Mouse (Mus musculus) intestine, embryonic 16.5 days (tissue): ENCODE data around the gene Egfl8. TPM values are rescaled to one million over a fixed set of nuclear protein-coding genes. Genes with fewer than 3 reads are reported as not detected.

Experiments used
- ATAC-seq: fragments of 200-750 bp; cut with Nextera tagmentation; 2 replicates; pipeline ENCODE4 v1.8.0; 2017; ENCODE audit warnings: moderate TSS enrichment, moderate library complexity
- H3K27ac ChIP-seq: fragments of 300-500 bp; sonication (generic); 2 replicates; pipeline ENCODE4 v1.5.1; 2014; ENCODE audit warnings: mild to moderate bottlenecking, low read length
- H3K27me3 ChIP-seq: fragments of 300-500 bp; sonication (generic); replicated peaks from 2 replicates; pipeline ENCODE4 v1.6.1; 2014; ENCODE audit warnings: low read length, control low read depth, mixed read lengths; ENCODE audit not compliant: control insufficient read depth, insufficient read depth
- H3K36me3 ChIP-seq: fragments of 300-500 bp; sonication (generic); 2 replicates; pipeline ENCODE4 v1.6.1; 2014; ENCODE audit warnings: low read length, control low read depth; ENCODE audit not compliant: control insufficient read depth, insufficient read depth
- H3K4me1 ChIP-seq: fragments of 300-500 bp; sonication (generic); 2 replicates; pipeline ENCODE4 v1.6.1; 2014; ENCODE audit warnings: low read length, control low read depth, mixed read lengths; ENCODE audit not compliant: control insufficient read depth, insufficient read depth
- H3K4me2 ChIP-seq: fragments of 300-500 bp; sonication (generic); 2 replicates; pipeline ENCODE4 v1.6.1; 2014; ENCODE audit warnings: low read depth, low read length, control low read depth
- H3K4me3 ChIP-seq: fragments of 300-500 bp; sonication (generic); 2 replicates; pipeline ENCODE4 v1.5.1; 2014; ENCODE audit warnings: mild to moderate bottlenecking, low read length
- H3K9ac ChIP-seq: fragments of 300-500 bp; sonication (generic); 2 replicates; pipeline ENCODE4 v1.6.1; 2014; ENCODE audit warnings: low read depth, low read length
- H3K9me3 ChIP-seq: fragments of 300-500 bp; sonication (generic); 2 replicates; pipeline ENCODE4 v1.6.1; 2016; ENCODE audit warnings: low read length, control low read depth; ENCODE audit not compliant: control insufficient read depth
- WGBS: fragments of 180-500 bp; shearing (Covaris S2); extraction: QIAGEN DNeasy Blood & Tissue Kit; methylation state at CpG from one replicate; pipeline ENCODE4 v1.1.7; 2014; 5-methylcytosine and 5-hydroxymethylcytosine counted together
- polyA plus RNA-seq: library from polyadenylated mRNA; unstranded; fragments of >200 nt; fragmentation: Nextera tagmentation; extraction: Ambion mirVana; gene quantifications from 2 replicates; pipeline ENCODE4 v1.2.1, GENCODE M21; 2015

Egfl8 gene
- polyA plus RNA-seq, result 4.0 and 4.6 TPM in 2 replicates

GRCm38 (mm10) chr17:34615871-34616270 lies at the start of gene Egfl8:
Gene Egfl8 (minus strand): TSS chr17:34615971.
- ATAC-seq, result no peak
- Histone ChIP-seq H3K4me2 (no peak within 1 kb of the TSS), H3K4me1 (no peaks in the 10 kb centered on the region), H3K27ac (no peak within 1 kb of the TSS; the same call in 1 of the 2 replicates), H3K27me3 (no peaks in the 10 kb centered on the region), H3K4me3 (no peak within 1 kb of the TSS), H3K36me3 (peaks cover 9% of the 10 kb centered on the region; the same call in 1 of the 2 replicates), H3K9ac (no peak within 1 kb of the TSS), H3K9me3 (no peaks in the 10 kb centered on the region)
- WGBS, result 68% methylated on average over 6 of the region's 6 CpGs

GRCm38 (mm10) chr17:34664472-34664871 lies 48.7 kb upstream of the Egfl8 start:
- Histone ChIP-seq H3K36me3 (no peaks in the 10 kb centered on the region), H3K4me2 (no peak overlapping the region), H3K27me3 (peaks cover 4% of the 10 kb centered on the region), H3K9ac (no peak overlapping the region), H3K4me3 (no peak overlapping the region), H3K27ac (no peak overlapping the region), H3K4me1 (peaks cover 14% of the 10 kb centered on the region), H3K9me3 (no peaks in the 10 kb centered on the region)
- ATAC-seq, result no peak
- WGBS, result 68% methylated on average over 7 of the region's 7 CpGs

GRCm38 (mm10) chr17:34663558-34663957 lies 47.8 kb upstream of the Egfl8 start:
- WGBS, result 48% methylated on average over 1 of the region's 1 CpGs
- no peaks in the 10 kb centered on the region for H3K36me3 ChIP-seq
- H3K27ac ChIP-seq, result no peak overlapping the region
- peaks cover 14% of the 10 kb centered on the region for H3K4me1 ChIP-seq
- peaks cover 12% of the 10 kb centered on the region for H3K27me3 ChIP-seq
- no peaks in the 10 kb centered on the region for H3K9me3 ChIP-seq
- ATAC-seq, result no peak
- no peak overlapping the region for H3K9ac ChIP-seq
- no peak overlapping the region for H3K4me3 ChIP-seq
- no peak overlapping the region for H3K4me2 ChIP-seq

GRCm38 (mm10) chr17:34662978-34663377 lies 47.2 kb upstream of the Egfl8 start:
- Histone ChIP-seq H3K9ac (no peak overlapping the region), H3K36me3 (no peaks in the 10 kb centered on the region), H3K4me2 (no peak overlapping the region), H3K9me3 (no peaks in the 10 kb centered on the region), H3K27ac (no peak overlapping the region), H3K4me3 (no peak overlapping the region), H3K4me1 (peaks cover 14% of the 10 kb centered on the region), H3K27me3 (peaks cover 12% of the 10 kb centered on the region)
- 85% methylated on average over 8 of the region's 8 CpGs for WGBS
- ATAC-seq, result no peak

- no peak overlapping the region for H3K9ac ChIP-seq
- H3K9me3 ChIP-seq, result no peaks in the 10 kb centered on the region
- H3K4me1 ChIP-seq, result peaks cover 14% of the 10 kb centered on the region
- no peak for ATAC-seq
- H3K4me2 ChIP-seq, result no peak overlapping the region
- WGBS, result 86% methylated on average over 1 of the region's 1 CpGs
- H3K36me3 ChIP-seq, result no peaks in the 10 kb centered on the region
- no peak overlapping the region for H3K4me3 ChIP-seq
- H3K27me3 ChIP-seq, result peaks cover 12% of the 10 kb centered on the region
- H3K27ac ChIP-seq, result no peak overlapping the region
These were observed 46.7 kb upstream of the Egfl8 start for GRCm38 (mm10) chr17:34662468-34662867.

GRCm38 (mm10) chr17:34661121-34661591 lies 45.4 kb upstream of the Egfl8 start:
- Histone ChIP-seq H3K4me1 (peaks cover 22% of the 10 kb centered on the region), H3K27me3 (peaks cover 12% of the 10 kb centered on the region), H3K9ac (peak overlapping the region; percentile 53), H3K4me3 (peak overlapping the region; percentile 30), H3K4me2 (peak overlapping the region; percentile 52), H3K36me3 (no peaks in the 10 kb centered on the region), H3K27ac (peak overlapping the region; percentile 38), H3K9me3 (no peaks in the 10 kb centered on the region)
- ATAC-seq, result peak; percentile 52
- 3% methylated on average over 19 of the region's 19 CpGs for WGBS

GRCm38 (mm10) chr17:34660259-34660820 lies 44.6 kb upstream of the Egfl8 start:
- no peaks in the 10 kb centered on the region for H3K9me3 ChIP-seq
- peaks cover 12% of the 10 kb centered on the region for H3K27me3 ChIP-seq
- WGBS, result 36% methylated on average over 9 of the region's 11 CpGs
- peaks cover 29% of the 10 kb centered on the region for H3K4me1 ChIP-seq
- H3K9ac ChIP-seq, result peak overlapping the region; percentile 53
- peak overlapping the region; percentile 30; the same call in 1 of the 2 replicates for H3K4me3 ChIP-seq
- no peak for ATAC-seq
- H3K4me2 ChIP-seq, result peak overlapping the region; percentile 52
- H3K36me3 ChIP-seq, result no peaks in the 10 kb centered on the region
- peak overlapping the region; percentile 24; the same call in 1 of the 2 replicates for H3K27ac ChIP-seq

GRCm38 (mm10) chr17:34659897-34660214 lies 44.1 kb upstream of the Egfl8 start:
- H3K27me3 ChIP-seq, result peaks cover 12% of the 10 kb centered on the region
- no peaks in the 10 kb centered on the region for H3K36me3 ChIP-seq
- no peaks in the 10 kb centered on the region for H3K9me3 ChIP-seq
- no peak overlapping the region for H3K4me3 ChIP-seq
- H3K4me2 ChIP-seq, result no peak overlapping the region
- no peak overlapping the region for H3K27ac ChIP-seq
- H3K9ac ChIP-seq, result no peak overlapping the region
- ATAC-seq, result no peak
- peaks cover 33% of the 10 kb centered on the region for H3K4me1 ChIP-seq
- 60% methylated on average over 3 of the region's 3 CpGs for WGBS

GRCm38 (mm10) chr17:34659181-34659896 lies 43.6 kb upstream of the Egfl8 start:
- no peaks in the 10 kb centered on the region for H3K9me3 ChIP-seq
- H3K27me3 ChIP-seq, result peaks cover 12% of the 10 kb centered on the region
- no peak overlapping the region for H3K4me2 ChIP-seq
- no peak overlapping the region for H3K9ac ChIP-seq
- whole genome bisulfite sequencing, result 56% methylated on average over 12 of the region's 12 CpGs
- H3K4me1 ChIP-seq, result peaks cover 36% of the 10 kb centered on the region
- H3K36me3 ChIP-seq, result no peaks in the 10 kb centered on the region
- H3K4me3 ChIP-seq, result no peak overlapping the region
- no peak overlapping the region for H3K27ac ChIP-seq
- ATAC-seq, result no peak
